Mouse (Mus musculus): ENCODE measurements around the gene Lig4. TPM values are rescaled to one million over a fixed set of nuclear protein-coding genes. Genes with fewer than 3 reads are reported as not detected.

Gene Lig4
- 6.2 and 7.9 TPM in 2 replicates for polyA plus RNA-seq (2016; fragmentation: Nextera tagmentation; extraction: Ambion mirVana)

- under 1% methylated on average over 59 of the region's 68 CpGs for WGBS
- peak; percentile 56; the same call in 1 of the 2 replicates for ATAC-seq (ENCODE audit: insufficient number of reproducible peaks, insufficient read depth, low FRiP score, low TSS enrichment, low read depth)
- Histone ChIP-seq H3K4me3 (replicated peaks) (peak within 1 kb of the TSS; percentile 90), H3K36me3 (peaks cover 13% of the 10 kb centered on the region), H3K27me3 (no peaks in the 10 kb centered on the region), H3K9me3 (no peaks in the 10 kb centered on the region), H3K4me2 (peak within 1 kb of the TSS; percentile 79), H3K9ac (replicated peaks) (peak within 1 kb of the TSS; percentile 85), H3K4me1 (replicated peaks) (peaks cover 31% of the 10 kb centered on the region), H3K27ac (peak within 1 kb of the TSS; percentile 87)
These were observed at the start of gene Lig4, which contains the start of gene Abhd13 for GRCm38 (mm10) chr8:9977573-9978314. Gene Lig4, minus strand, starts transcription at chr8:9977686. Gene Abhd13, plus strand, starts transcription at chr8:9977707.

GRCm38 (mm10) chr8:10017231-10017630, 39.7 kb upstream of the Lig4 start:
- no peaks in the 10 kb centered on the region for H3K27me3 ChIP-seq
- no peak for ATAC-seq (ENCODE audit: insufficient number of reproducible peaks, insufficient read depth, low FRiP score, low TSS enrichment, low read depth)
- 92% methylated on average over 3 of the region's 3 CpGs for WGBS

GRCm38 (mm10) chr8:10016252-10016651, 38.8 kb upstream of the Lig4 start:
- Histone ChIP-seq H3K4me3 (replicated peaks) (no peak overlapping the region), H3K4me2 (no peak overlapping the region), H3K4me1 (replicated peaks) (no peaks in the 10 kb centered on the region), H3K27ac (no peak overlapping the region), H3K27me3 (no peaks in the 10 kb centered on the region), H3K9me3 (no peaks in the 10 kb centered on the region), H3K36me3 (no peaks in the 10 kb centered on the region), H3K9ac (replicated peaks) (no peak overlapping the region)
- WGBS, result 80% methylated on average over 1 of the region's 1 CpGs
- ATAC-seq (ENCODE audit: insufficient number of reproducible peaks, insufficient read depth, low FRiP score, low TSS enrichment, low read depth), result no peak

More at GRCm38 (mm10) chr8:10017231-10017630, 39.7 kb upstream of the Lig4 start:
- Histone ChIP-seq H3K27ac (no peak overlapping the region), H3K36me3 (no peaks in the 10 kb centered on the region), H3K9me3 (no peaks in the 10 kb centered on the region), H3K9ac (replicated peaks) (no peak overlapping the region), H3K4me1 (replicated peaks) (no peaks in the 10 kb centered on the region), H3K4me3 (replicated peaks) (no peak overlapping the region), H3K4me2 (no peak overlapping the region)

- no peak for ATAC-seq (ENCODE audit: insufficient number of reproducible peaks, insufficient read depth, low FRiP score, low TSS enrichment, low read depth)
- H3K4me3 ChIP-seq (replicated peaks), result peak overlapping the region; percentile 45
- no peaks in the 10 kb centered on the region for H3K36me3 ChIP-seq
- no peak overlapping the region for H3K27ac ChIP-seq
- H3K9ac ChIP-seq (replicated peaks), result no peak overlapping the region; the same call in 1 of the 2 replicates
- no peaks in the 10 kb centered on the region for H3K9me3 ChIP-seq
- peak overlapping the region; percentile 80 for H3K4me2 ChIP-seq
- peaks cover 11% of the 10 kb centered on the region for H3K4me1 ChIP-seq (replicated peaks)
- 42% methylated on average over 6 of the region's 6 CpGs for WGBS
- peaks cover 16% of the 10 kb centered on the region; the same call in 1 of the 2 replicates for H3K27me3 ChIP-seq
These were observed 30.2 kb upstream of the Lig4 start for GRCm38 (mm10) chr8:10007660-10008028.

- Histone ChIP-seq H3K27me3 (peaks cover 16% of the 10 kb centered on the region; the same call in 1 of the 2 replicates), H3K4me1 (replicated peaks) (peaks cover 11% of the 10 kb centered on the region), H3K9ac (replicated peaks) (peak overlapping the region; percentile 47), H3K4me2 (peak overlapping the region; percentile 80), H3K4me3 (replicated peaks) (peak overlapping the region; percentile 45), H3K9me3 (no peaks in the 10 kb centered on the region), H3K27ac (no peak overlapping the region), H3K36me3 (no peaks in the 10 kb centered on the region)
- no peak for ATAC-seq (ENCODE audit: insufficient number of reproducible peaks, insufficient read depth, low FRiP score, low TSS enrichment, low read depth)
- 4% methylated on average over 29 of the region's 29 CpGs for WGBS
These were observed 29.6 kb upstream of the Lig4 start for GRCm38 (mm10) chr8:10006986-10007659.

- Histone ChIP-seq H3K36me3 (no peaks in the 10 kb centered on the region), H3K9me3 (no peaks in the 10 kb centered on the region), H3K4me1 (replicated peaks) (peaks cover 11% of the 10 kb centered on the region), H3K27me3 (peaks cover 16% of the 10 kb centered on the region; the same call in 1 of the 2 replicates), H3K9ac (replicated peaks) (peak within 1 kb of the TSS; percentile 47), H3K4me2 (peak within 1 kb of the TSS; percentile 80), H3K27ac (no peak within 1 kb of the TSS), H3K4me3 (replicated peaks) (peak within 1 kb of the TSS; percentile 45)
- WGBS, result 62% methylated on average over 16 of the region's 16 CpGs
- ATAC-seq (ENCODE audit: insufficient number of reproducible peaks, insufficient read depth, low FRiP score, low TSS enrichment, low read depth), result 0 out of 2 replicates have a peak, but pooled peaks have one; percentile 52
These were observed 28.9 kb upstream of the Lig4 start, which contains the start of gene Tnfsf13b for GRCm38 (mm10) chr8:10006156-10006985. Gene Tnfsf13b, plus strand, starts transcription at chr8:10006467.

- Histone ChIP-seq H3K4me1 (replicated peaks) (peaks cover 11% of the 10 kb centered on the region), H3K9me3 (no peaks in the 10 kb centered on the region), H3K27me3 (peaks cover 16% of the 10 kb centered on the region; the same call in 1 of the 2 replicates), H3K9ac (replicated peaks) (no peak overlapping the region), H3K36me3 (no peaks in the 10 kb centered on the region), H3K27ac (no peak overlapping the region), H3K4me3 (replicated peaks) (no peak overlapping the region), H3K4me2 (no peak overlapping the region)
- 82% methylated on average over 7 of the region's 7 CpGs for WGBS
- no peak for ATAC-seq (ENCODE audit: insufficient number of reproducible peaks, insufficient read depth, low FRiP score, low TSS enrichment, low read depth)
These were observed 26.6 kb upstream of the Lig4 start for GRCm38 (mm10) chr8:10004115-10004514.

GRCm38 (mm10) chr8:9980188-9980587, 2.7 kb upstream of the Lig4 start:
- Histone ChIP-seq H3K9me3 (no peaks in the 10 kb centered on the region), H3K4me1 (replicated peaks) (peaks cover 28% of the 10 kb centered on the region), H3K27me3 (no peaks in the 10 kb centered on the region), H3K4me3 (replicated peaks) (no peak overlapping the region), H3K36me3 (peaks cover 18% of the 10 kb centered on the region; the same call in 1 of the 2 replicates), H3K9ac (replicated peaks) (no peak overlapping the region), H3K27ac (no peak overlapping the region), H3K4me2 (no peak overlapping the region)
- ATAC-seq (ENCODE audit: insufficient number of reproducible peaks, insufficient read depth, low FRiP score, low TSS enrichment, low read depth), result no peak

- Histone ChIP-seq H3K36me3 (peaks cover 18% of the 10 kb centered on the region; the same call in 1 of the 2 replicates), H3K27ac (no peak overlapping the region), H3K9me3 (no peaks in the 10 kb centered on the region), H3K4me1 (replicated peaks) (peaks cover 31% of the 10 kb centered on the region), H3K9ac (replicated peaks) (no peak overlapping the region), H3K27me3 (no peaks in the 10 kb centered on the region), H3K4me2 (no peak overlapping the region), H3K4me3 (replicated peaks) (no peak overlapping the region)
- no peak for ATAC-seq (ENCODE audit: insufficient number of reproducible peaks, insufficient read depth, low FRiP score, low TSS enrichment, low read depth)
- WGBS, result 65% methylated on average over 1 of the region's 1 CpGs
These were observed 2.3 kb upstream of the Lig4 start for GRCm38 (mm10) chr8:9979746-9980145.

- Histone ChIP-seq H3K9me3 (no peaks in the 10 kb centered on the region), H3K4me2 (peak overlapping the region; percentile 79), H3K27ac (no peak overlapping the region), H3K4me1 (replicated peaks) (peaks cover 31% of the 10 kb centered on the region), H3K27me3 (no peaks in the 10 kb centered on the region), H3K36me3 (peaks cover 13% of the 10 kb centered on the region; the same call in 1 of the 2 replicates), H3K4me3 (replicated peaks) (peak overlapping the region; percentile 90), H3K9ac (replicated peaks) (peak overlapping the region; percentile 85)
- no peak for ATAC-seq (ENCODE audit: insufficient number of reproducible peaks, insufficient read depth, low FRiP score, low TSS enrichment, low read depth)
- 61% methylated on average over 18 of the region's 18 CpGs for WGBS
These were observed 1.2 kb upstream of the Lig4 start for GRCm38 (mm10) chr8:9978475-9979230.
